Mouse (Mus musculus) E14TG2a.4 (cell line): ENCODE data around the gene Gm11096.

ENCODE experiments used
- H3K27me3 ChIP-seq: 2 replicates; pipeline ENCODE4 v1.6.1; 2014; ENCODE audit warnings: low read length, control low read depth; ENCODE audit not compliant: insufficient read depth
- H3K36me3 ChIP-seq: 2 replicates; pipeline ENCODE4 v1.6.1; 2014; ENCODE audit warnings: low read length, control low read depth; ENCODE audit not compliant: insufficient read depth
- H3K4me1 ChIP-seq: replicated peaks from 2 replicates; pipeline ENCODE4 v1.6.1; 2014; ENCODE audit warnings: low read depth, low read length, control low read depth
- H3K4me3 ChIP-seq: replicated peaks from 2 replicates; pipeline ENCODE4 v1.5.1; 2014; ENCODE audit warnings: mild to moderate bottlenecking, low read length
- H3K9me3 ChIP-seq: 2 replicates; pipeline ENCODE4 v1.6.1; 2014; ENCODE audit warnings: low read length, control low read depth
- CTCF ChIP-seq: conservative IDR thresholded peaks from 2 replicates; pipeline ENCODE4 v1.5.1; 2014; ENCODE audit warnings: low read length
- NANOG ChIP-seq: IDR thresholded peaks from 2 replicates; pipeline ENCODE4 v1.6.1; 2014; ENCODE audit warnings: borderline replicate concordance, low read length, mixed read lengths
- POU5F1 ChIP-seq: IDR thresholded peaks from 2 replicates; pipeline ENCODE4 v1.6.1; 2014; ENCODE audit warnings: low read length, borderline replicate concordance

Gm11096 gene

GRCm38 (mm10) chr17:81416361-81417114 lies 25.0 kb upstream of the Gm11096 start:
- H3K36me3 ChIP-seq = no peaks in the 10 kb centered on the region
- H3K4me1 ChIP-seq = no peaks in the 10 kb centered on the region
- no peak overlapping the region for H3K4me3 ChIP-seq
- H3K27me3 ChIP-seq = no peaks in the 10 kb centered on the region
- TF ChIP-seq POU5F1 = no peak
- no peak for TF ChIP-seq CTCF
- no peak for TF ChIP-seq NANOG
- peaks cover 13% of the 10 kb centered on the region for H3K9me3 ChIP-seq

GRCm38 (mm10) chr17:81419802-81420459 lies 21.6 kb upstream of the Gm11096 start:
- TF ChIP-seq CTCF = no peak
- TF ChIP-seq POU5F1 = no peak
- H3K27me3 ChIP-seq = no peaks in the 10 kb centered on the region
- H3K4me1 ChIP-seq = no peaks in the 10 kb centered on the region
- H3K36me3 ChIP-seq = no peaks in the 10 kb centered on the region
- no peaks in the 10 kb centered on the region for H3K9me3 ChIP-seq
- no peak overlapping the region for H3K4me3 ChIP-seq

GRCm38 (mm10) chr17:81424256-81424912 lies 17.2 kb upstream of the Gm11096 start:
- TF ChIP-seq CTCF (no peak), NANOG (no peak), POU5F1 (no peak)
- Histone ChIP-seq H3K9me3 (no peaks in the 10 kb centered on the region), H3K27me3 (no peaks in the 10 kb centered on the region), H3K4me1 (no peaks in the 10 kb centered on the region), H3K36me3 (no peaks in the 10 kb centered on the region), H3K4me3 (no peak overlapping the region)

GRCm38 (mm10) chr17:81427245-81427644 lies 14.3 kb upstream of the Gm11096 start:
- H3K9me3 ChIP-seq = no peaks in the 10 kb centered on the region
- no peaks in the 10 kb centered on the region for H3K36me3 ChIP-seq
- H3K27me3 ChIP-seq = no peaks in the 10 kb centered on the region
- TF ChIP-seq POU5F1 (no peak), NANOG (no peak), CTCF (no peak)
- H3K4me3 ChIP-seq = no peak overlapping the region
- H3K4me1 ChIP-seq = no peaks in the 10 kb centered on the region

- Histone ChIP-seq H3K36me3 (no peaks in the 10 kb centered on the region), H3K9me3 (no peaks in the 10 kb centered on the region), H3K27me3 (no peaks in the 10 kb centered on the region), H3K4me1 (peaks cover 2% of the 10 kb centered on the region; the same call in 1 of the 2 replicates), H3K4me3 (no peak overlapping the region)
- TF ChIP-seq CTCF (no peak), NANOG (no peak), POU5F1 (no peak)
Observed at GRCm38 (mm10) chr17:81432733-81433132, 8.8 kb upstream of the Gm11096 start.

GRCm38 (mm10) chr17:81433148-81433547 lies 8.4 kb upstream of the Gm11096 start:
- H3K27me3 ChIP-seq = no peaks in the 10 kb centered on the region
- H3K4me1 ChIP-seq = peaks cover 2% of the 10 kb centered on the region; the same call in 1 of the 2 replicates
- no peaks in the 10 kb centered on the region for H3K36me3 ChIP-seq
- H3K4me3 ChIP-seq = no peak overlapping the region
- no peaks in the 10 kb centered on the region for H3K9me3 ChIP-seq
- TF ChIP-seq CTCF = no peak
- TF ChIP-seq NANOG = no peak
- no peak for TF ChIP-seq POU5F1

GRCm38 (mm10) chr17:81455269-81455668 lies 13.7 kb downstream of the Gm11096 start:
- Histone ChIP-seq H3K36me3 (no peaks in the 10 kb centered on the region), H3K4me3 (no peak overlapping the region), H3K27me3 (no peaks in the 10 kb centered on the region), H3K4me1 (no peaks in the 10 kb centered on the region), H3K9me3 (no peaks in the 10 kb centered on the region)
- TF ChIP-seq CTCF = no peak
- TF ChIP-seq POU5F1 = no peak
- TF ChIP-seq NANOG = no peak

- Histone ChIP-seq H3K36me3 (no peaks in the 10 kb centered on the region), H3K4me3 (no peak overlapping the region), H3K9me3 (no peaks in the 10 kb centered on the region), H3K4me1 (no peaks in the 10 kb centered on the region), H3K27me3 (no peaks in the 10 kb centered on the region)
- TF ChIP-seq NANOG (no peak), POU5F1 (no peak)
Observed at GRCm38 (mm10) chr17:81455977-81456376, 14.4 kb downstream of the Gm11096 start.
